Mouse (Mus musculus): ENCODE measurements at regions not wholly inside any gene's neighbourhood (a gene's known extent, or its start where the extent isn't known, plus 50 kb on each side); places are given as distances from the start of the nearest gene placed in this dataset.
A peak's percentile ranks its signal among the peaks of the same experiment; 100 is the strongest.

DNA sequence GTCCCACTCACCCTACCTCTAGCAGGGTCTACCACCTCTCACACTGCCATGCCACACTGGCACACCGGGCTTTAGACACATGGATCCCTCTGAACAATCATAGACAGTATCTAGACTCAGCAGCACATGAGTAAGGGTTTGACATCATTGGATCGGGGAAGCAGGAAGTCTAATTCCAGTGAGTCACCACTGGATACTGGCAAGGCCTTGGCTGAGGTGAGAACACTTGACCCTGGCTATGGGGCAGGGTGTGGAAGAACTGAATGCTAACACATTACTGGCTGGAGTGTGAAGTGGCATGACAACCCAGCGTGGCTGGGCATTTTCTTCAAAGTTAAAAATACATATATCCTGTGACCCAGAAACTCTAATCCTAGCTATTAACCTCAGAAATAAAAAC lies 114.4 kb downstream of the H2afy start:
- ATAC-seq, result no peak
- H3K36me3 ChIP-seq (ENCODE audit: control insufficient read depth, insufficient read depth, low read length), result no peaks in the 10 kb centered on the region
- H3K4me1 ChIP-seq (ENCODE audit: control insufficient read depth, insufficient read depth, low read depth, low read length), result no peaks in the 10 kb centered on the region
- H3K27ac ChIP-seq (ENCODE audit: low read depth, low read length), result no peak overlapping the region
- 83% methylated on average over 3 of the region's 3 CpGs for WGBS
- no peak overlapping the region for H3K9ac ChIP-seq (ENCODE audit: low read depth, low read length)
- H3K9me3 ChIP-seq (ENCODE audit: control insufficient read depth, low read length), result no peaks in the 10 kb centered on the region
- no peak overlapping the region for H3K4me3 ChIP-seq (ENCODE audit: low read length)
- H3K4me2 ChIP-seq (ENCODE audit: low read length), result no peak overlapping the region
- no peaks in the 10 kb centered on the region for H3K27me3 ChIP-seq (replicated peaks; ENCODE audit: control insufficient read depth, insufficient read depth, low read length)

GRCm38 (mm10) chr13:56014006-56014405 lies 122.2 kb downstream of the H2afy start:
- Histone ChIP-seq H3K9ac (ENCODE audit: low read depth, low read length) (no peak overlapping the region), H3K4me3 (ENCODE audit: low read length) (no peak overlapping the region), H3K36me3 (ENCODE audit: control insufficient read depth, insufficient read depth, low read length) (no peaks in the 10 kb centered on the region), H3K27ac (ENCODE audit: low read depth, low read length) (no peak overlapping the region), H3K27me3 (replicated peaks; ENCODE audit: control insufficient read depth, insufficient read depth, low read length) (no peaks in the 10 kb centered on the region), H3K4me2 (ENCODE audit: low read length) (no peak overlapping the region), H3K9me3 (ENCODE audit: control insufficient read depth, low read length) (no peaks in the 10 kb centered on the region), H3K4me1 (ENCODE audit: control insufficient read depth, insufficient read depth, low read depth, low read length) (peaks cover 4% of the 10 kb centered on the region; the same call in 1 of the 2 replicates)
- ATAC-seq, result no peak

- peak; percentile 67; the same call in 1 of the 2 replicates for ATAC-seq
- H3K4me3 ChIP-seq (ENCODE audit: low read length), result no peak overlapping the region
- no peaks in the 10 kb centered on the region for H3K36me3 ChIP-seq (ENCODE audit: control insufficient read depth, insufficient read depth, low read length)
- H3K9me3 ChIP-seq (ENCODE audit: control insufficient read depth, low read length), result no peaks in the 10 kb centered on the region
- WGBS, result 52% methylated on average over 6 of the region's 6 CpGs
- no peak overlapping the region for H3K4me2 ChIP-seq (ENCODE audit: low read length)
- no peak overlapping the region for H3K27ac ChIP-seq (ENCODE audit: low read depth, low read length)
- H3K27me3 ChIP-seq (replicated peaks; ENCODE audit: control insufficient read depth, insufficient read depth, low read length), result no peaks in the 10 kb centered on the region
- peaks cover 4% of the 10 kb centered on the region; the same call in 1 of the 2 replicates for H3K4me1 ChIP-seq (ENCODE audit: control insufficient read depth, insufficient read depth, low read depth, low read length)
- no peak overlapping the region for H3K9ac ChIP-seq (ENCODE audit: low read depth, low read length)
Measured at GRCm38 (mm10) chr13:56010416-56010815, 125.7 kb downstream of the H2afy start.

DNA sequence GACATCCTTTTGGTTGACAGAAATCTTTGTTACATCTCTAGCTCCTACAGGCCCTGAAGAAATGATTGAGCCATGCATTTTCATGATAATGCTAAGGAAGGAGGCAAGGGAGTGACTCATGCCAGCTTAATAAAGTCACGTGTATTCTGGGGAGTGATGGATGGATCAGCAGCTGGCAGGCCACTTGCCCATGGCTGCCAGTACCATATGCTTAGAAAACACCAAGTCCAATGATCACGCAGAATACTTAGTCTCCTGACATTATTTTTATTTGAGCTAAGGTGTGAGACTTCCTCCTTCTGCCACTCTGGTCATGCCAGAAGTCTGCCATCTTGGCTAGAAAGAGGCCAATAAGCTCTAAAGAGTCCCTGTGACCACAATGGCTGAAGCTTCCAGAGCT lies 129.3 kb downstream of the H2afy start:
- peaks cover 4% of the 10 kb centered on the region; the same call in 1 of the 2 replicates for H3K4me1 ChIP-seq (ENCODE audit: control insufficient read depth, insufficient read depth, low read depth, low read length)
- no peak overlapping the region for H3K4me3 ChIP-seq (ENCODE audit: low read length)
- ATAC-seq, result no peak
- no peak overlapping the region for H3K27ac ChIP-seq (ENCODE audit: low read depth, low read length)
- H3K9ac ChIP-seq (ENCODE audit: low read depth, low read length), result no peak overlapping the region
- no peak overlapping the region for H3K4me2 ChIP-seq (ENCODE audit: low read length)
- no peaks in the 10 kb centered on the region for H3K27me3 ChIP-seq (replicated peaks; ENCODE audit: control insufficient read depth, insufficient read depth, low read length)
- no peaks in the 10 kb centered on the region for H3K36me3 ChIP-seq (ENCODE audit: control insufficient read depth, insufficient read depth, low read length)
- WGBS, result 49% methylated on average over 2 of the region's 2 CpGs
- no peaks in the 10 kb centered on the region for H3K9me3 ChIP-seq (ENCODE audit: control insufficient read depth, low read length)

DNA sequence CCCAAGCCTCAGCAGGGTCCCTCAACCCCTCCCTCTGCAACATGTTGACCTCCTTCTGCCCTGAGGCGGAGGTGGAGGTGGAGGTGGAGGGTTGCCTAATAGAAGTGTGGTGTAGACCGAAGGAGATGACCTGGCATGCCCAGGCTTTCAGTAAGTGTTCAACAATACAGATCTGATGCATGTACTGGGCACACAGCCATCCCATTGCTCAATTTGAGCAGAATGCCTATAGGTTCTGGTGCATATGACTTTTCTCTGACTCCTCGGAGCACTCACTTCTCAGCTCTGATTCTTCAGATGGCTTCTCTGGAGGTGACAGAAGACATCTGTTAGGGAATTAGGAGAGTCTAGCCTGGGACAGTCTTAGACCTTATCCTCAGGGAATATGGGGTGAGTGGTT lies 130.4 kb downstream of the H2afy start:
- Histone ChIP-seq H3K27me3 (replicated peaks; ENCODE audit: control insufficient read depth, insufficient read depth, low read length) (no peaks in the 10 kb centered on the region), H3K4me2 (ENCODE audit: low read length) (no peak overlapping the region), H3K4me3 (ENCODE audit: low read length) (no peak overlapping the region), H3K4me1 (ENCODE audit: control insufficient read depth, insufficient read depth, low read depth, low read length) (peaks cover 4% of the 10 kb centered on the region; the same call in 1 of the 2 replicates), H3K36me3 (ENCODE audit: control insufficient read depth, insufficient read depth, low read length) (no peaks in the 10 kb centered on the region), H3K9ac (ENCODE audit: low read depth, low read length) (no peak overlapping the region), H3K9me3 (ENCODE audit: control insufficient read depth, low read length) (no peaks in the 10 kb centered on the region), H3K27ac (ENCODE audit: low read depth, low read length) (no peak overlapping the region)
- 83% methylated on average over 3 of the region's 3 CpGs for WGBS
- ATAC-seq, result no peak

- no peaks in the 10 kb centered on the region for H3K4me1 ChIP-seq (ENCODE audit: control insufficient read depth, insufficient read depth, low read depth, low read length)
- H3K4me3 ChIP-seq (ENCODE audit: low read length), result no peak overlapping the region
- H3K27ac ChIP-seq (ENCODE audit: low read depth, low read length), result no peak overlapping the region
- H3K27me3 ChIP-seq (replicated peaks; ENCODE audit: control insufficient read depth, insufficient read depth, low read length), result no peaks in the 10 kb centered on the region
- no peak overlapping the region for H3K4me2 ChIP-seq (ENCODE audit: low read length)
- 63% methylated on average over 18 of the region's 18 CpGs for WGBS
- H3K9ac ChIP-seq (ENCODE audit: low read depth, low read length), result no peak overlapping the region
- H3K9me3 ChIP-seq (ENCODE audit: control insufficient read depth, low read length), result no peaks in the 10 kb centered on the region
- ATAC-seq, result no peak
- no peaks in the 10 kb centered on the region for H3K36me3 ChIP-seq (ENCODE audit: control insufficient read depth, insufficient read depth, low read length)
Measured at GRCm38 (mm10) chr13:56003724-56004393, 132.3 kb downstream of the H2afy start.

GRCm38 (mm10) chr13:55995255-55995654 lies 140.9 kb downstream of the H2afy start:
- no peak overlapping the region for H3K9ac ChIP-seq (ENCODE audit: low read depth, low read length)
- H3K27me3 ChIP-seq (replicated peaks; ENCODE audit: control insufficient read depth, insufficient read depth, low read length), result no peaks in the 10 kb centered on the region
- no peaks in the 10 kb centered on the region for H3K4me1 ChIP-seq (ENCODE audit: control insufficient read depth, insufficient read depth, low read depth, low read length)
- H3K27ac ChIP-seq (ENCODE audit: low read depth, low read length), result no peak overlapping the region
- 66% methylated on average over 4 of the region's 4 CpGs for WGBS
- no peak overlapping the region for H3K4me3 ChIP-seq (ENCODE audit: low read length)
- no peaks in the 10 kb centered on the region for H3K36me3 ChIP-seq (ENCODE audit: control insufficient read depth, insufficient read depth, low read length)
- H3K4me2 ChIP-seq (ENCODE audit: low read length), result no peak overlapping the region
- no peaks in the 10 kb centered on the region for H3K9me3 ChIP-seq (ENCODE audit: control insufficient read depth, low read length)
- no peak for ATAC-seq

GRCm38 (mm10) chr13:55994460-55994859 lies 141.7 kb downstream of the H2afy start:
- no peak overlapping the region for H3K27ac ChIP-seq (ENCODE audit: low read depth, low read length)
- H3K9ac ChIP-seq (ENCODE audit: low read depth, low read length), result no peak overlapping the region
- no peak overlapping the region for H3K4me3 ChIP-seq (ENCODE audit: low read length)
- 76% methylated on average over 2 of the region's 2 CpGs for WGBS
- H3K9me3 ChIP-seq (ENCODE audit: control insufficient read depth, low read length), result no peaks in the 10 kb centered on the region
- no peak overlapping the region for H3K4me2 ChIP-seq (ENCODE audit: low read length)
- no peaks in the 10 kb centered on the region for H3K4me1 ChIP-seq (ENCODE audit: control insufficient read depth, insufficient read depth, low read depth, low read length)
- H3K36me3 ChIP-seq (ENCODE audit: control insufficient read depth, insufficient read depth, low read length), result no peaks in the 10 kb centered on the region
- no peak for ATAC-seq
- no peaks in the 10 kb centered on the region for H3K27me3 ChIP-seq (replicated peaks; ENCODE audit: control insufficient read depth, insufficient read depth, low read length)

DNA sequence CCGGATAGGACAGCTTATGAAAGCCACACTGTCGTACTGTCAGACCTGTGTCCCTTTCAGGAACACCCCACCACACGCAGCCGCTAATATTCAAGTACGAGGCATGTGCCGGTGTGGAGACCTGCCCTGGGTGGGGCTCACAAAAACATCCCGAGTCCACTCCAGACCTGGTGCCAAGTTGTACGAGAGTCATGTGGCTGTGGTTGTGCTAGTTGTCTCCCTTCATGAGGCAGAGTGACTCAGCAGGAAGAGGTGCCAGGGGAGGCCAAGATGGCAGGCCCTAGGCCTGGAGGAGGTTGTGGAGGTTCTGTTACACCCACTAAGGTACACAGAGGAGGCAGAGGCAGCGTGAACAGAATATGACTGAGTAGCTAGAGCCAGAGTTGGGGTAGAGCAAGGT lies 143.5 kb downstream of the H2afy start:
- H3K27ac ChIP-seq (ENCODE audit: low read depth, low read length), result no peak overlapping the region
- ATAC-seq, result no peak

DNA sequence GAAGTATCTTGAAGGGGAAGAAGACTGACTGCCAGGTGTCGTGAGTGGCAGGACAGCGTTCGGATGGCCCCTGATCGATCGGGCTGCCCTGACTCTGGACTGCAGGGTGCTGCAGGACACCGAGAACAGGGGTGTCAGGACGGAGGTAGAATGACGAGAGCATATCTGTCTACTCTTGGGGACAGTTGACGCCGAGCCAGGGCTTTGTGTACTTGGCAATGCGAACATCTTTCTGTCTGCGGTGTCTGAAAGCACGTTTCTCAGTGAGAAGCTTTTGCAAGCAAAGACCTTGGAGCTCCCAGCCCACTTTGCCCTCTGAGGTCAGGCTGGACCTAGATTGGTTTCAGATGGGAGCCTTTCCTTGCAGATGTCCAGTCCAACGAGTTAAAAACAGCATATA lies 144.9 kb downstream of the H2afy start:
- Histone ChIP-seq H3K27me3 (replicated peaks; ENCODE audit: control insufficient read depth, insufficient read depth, low read length) (no peaks in the 10 kb centered on the region), H3K9me3 (ENCODE audit: control insufficient read depth, low read length) (no peaks in the 10 kb centered on the region), H3K4me1 (ENCODE audit: control insufficient read depth, insufficient read depth, low read depth, low read length) (no peaks in the 10 kb centered on the region), H3K9ac (ENCODE audit: low read depth, low read length) (no peak overlapping the region), H3K4me2 (ENCODE audit: low read length) (no peak overlapping the region), H3K36me3 (ENCODE audit: control insufficient read depth, insufficient read depth, low read length) (no peaks in the 10 kb centered on the region), H3K4me3 (ENCODE audit: low read length) (no peak overlapping the region), H3K27ac (ENCODE audit: low read depth, low read length) (no peak overlapping the region)
- ATAC-seq, result no peak
- 82% methylated on average over 14 of the region's 14 CpGs for WGBS

More for the DNA sequence above, 143.5 kb downstream of the H2afy start:
- Histone ChIP-seq H3K27me3 (replicated peaks; ENCODE audit: control insufficient read depth, insufficient read depth, low read length) (no peaks in the 10 kb centered on the region), H3K4me1 (ENCODE audit: control insufficient read depth, insufficient read depth, low read depth, low read length) (no peaks in the 10 kb centered on the region), H3K4me3 (ENCODE audit: low read length) (no peak overlapping the region), H3K36me3 (ENCODE audit: control insufficient read depth, insufficient read depth, low read length) (no peaks in the 10 kb centered on the region), H3K4me2 (ENCODE audit: low read length) (no peak overlapping the region), H3K9ac (ENCODE audit: low read depth, low read length) (no peak overlapping the region), H3K9me3 (ENCODE audit: control insufficient read depth, low read length) (no peaks in the 10 kb centered on the region)
- 87% methylated on average over 9 of the region's 9 CpGs for WGBS
